Mouse (Mus musculus) small intestine, adult 2 months (tissue): ENCODE data around the gene Marveld2.

Source experiments
- CTCF ChIP-seq: fragments of 200-500 bp; IDR thresholded peaks from 2 replicates; pipeline ENCODE4 v1.5.1; 2012; ENCODE audit warnings: low read depth, mild to moderate bottlenecking, control low read depth, inconsistent platforms, low read length, moderate library complexity, mixed read lengths; ENCODE audit not compliant: insufficient replicate concordance, insufficient read length; ENCODE audit errors: extremely low read depth
- POLR2A ChIP-seq: fragments of 200-500 bp; IDR thresholded peaks from 2 replicates; pipeline ENCODE4 v1.6.1; 2012; ENCODE audit warnings: low read depth, mild to moderate bottlenecking, control low read depth, inconsistent platforms, low read length, moderate library complexity

DNA sequence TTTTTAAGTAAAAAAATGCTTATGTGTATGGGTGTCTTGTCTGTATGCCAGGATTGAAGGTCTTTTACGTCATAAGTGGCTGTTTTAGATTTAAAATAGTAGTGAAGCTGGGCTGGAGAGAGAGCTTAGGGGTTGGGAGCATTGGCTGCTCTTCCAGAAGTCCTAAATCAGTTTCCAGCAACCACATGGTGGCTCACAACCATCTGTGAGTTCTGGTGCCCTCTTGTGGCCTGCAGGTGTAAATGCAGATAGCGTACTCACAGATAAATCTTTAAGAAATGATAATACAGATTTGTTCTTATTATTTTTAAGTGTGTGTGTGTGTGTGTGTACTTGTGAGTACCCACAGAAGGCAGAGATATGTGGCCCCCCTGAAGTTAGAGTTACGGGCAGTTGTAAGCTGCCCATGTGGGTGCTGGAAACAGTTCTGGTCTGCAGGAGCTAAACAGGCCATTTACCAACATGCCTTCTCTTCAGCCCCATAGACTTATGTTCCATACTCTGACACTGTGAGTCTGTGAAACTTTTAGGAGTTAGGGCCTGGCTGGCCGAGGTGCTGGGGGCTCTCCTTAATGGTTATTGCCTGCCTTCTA lies 43.2 kb upstream of the Marveld2 start:
- TF ChIP-seq POLR2A = no peak
- peak; percentile 71; the same call in 1 of the 2 replicates for TF ChIP-seq CTCF
